Mouse (Mus musculus): Measurements from ENCODE around the gene Fasn.

Gene Fasn

DNA sequence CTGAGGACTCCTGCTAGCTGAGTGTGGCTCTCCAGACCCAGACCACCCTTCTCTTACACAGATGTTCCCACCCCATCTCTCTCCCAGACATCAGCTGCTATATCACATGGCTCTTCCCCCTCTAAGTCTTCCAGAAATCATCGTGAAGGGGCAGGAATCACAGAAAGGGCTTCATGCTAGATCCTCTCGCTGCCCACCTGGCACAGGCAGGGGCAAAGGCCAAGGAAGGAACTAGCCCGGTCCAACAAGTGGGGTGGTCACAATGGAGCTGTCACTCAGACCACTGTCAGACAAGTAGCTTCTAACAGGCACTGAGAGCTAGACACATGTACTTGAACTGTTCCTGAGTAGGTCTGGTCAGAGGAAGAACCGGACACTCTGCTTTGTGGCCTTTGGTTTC, 4.1 kb upstream of the Fasn start:
- in situ Hi-C loops (cut with MboI; ENCODE audit: low sequenced_read_pairs) = no loop called here

GRCm38 (mm10) chr11:120826016-120826953, 1.9 kb upstream of the Fasn start:
- in situ Hi-C loops (cut with MboI; ENCODE audit: low sequenced_read_pairs) = no loop called here

GRCm38 (mm10) chr11:120825289-120825863, 1.0 kb upstream of the Fasn start:
- in situ Hi-C loops (cut with MboI; ENCODE audit: low sequenced_read_pairs) = no loop called here

GRCm38 (mm10) chr11:120824787-120825288, 491 bp upstream of the Fasn start:
- in situ Hi-C loops (cut with MboI; ENCODE audit: low sequenced_read_pairs) = no loop called here

DNA sequence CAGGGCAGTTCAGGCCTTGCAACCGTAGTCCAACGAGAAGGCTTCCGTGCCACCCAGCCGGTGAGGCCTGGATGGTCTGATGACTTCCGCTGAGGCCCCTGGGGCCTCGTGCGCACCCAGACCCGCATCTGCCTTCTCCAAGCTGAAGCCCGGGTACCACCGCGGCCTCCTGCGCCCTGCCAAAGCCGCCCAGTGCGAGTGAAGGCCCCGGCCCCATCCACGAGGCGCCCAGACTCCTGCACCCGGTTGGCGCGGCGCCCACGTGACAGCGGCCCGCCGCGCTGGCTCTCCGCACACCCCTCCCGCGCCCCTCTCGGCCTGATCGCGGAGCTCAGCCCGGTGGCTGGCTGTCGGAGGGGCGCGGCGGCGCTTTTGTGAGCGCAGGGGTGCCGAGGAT, 798 bp downstream of the Fasn start:
- in situ Hi-C loops (cut with MboI; ENCODE audit: low sequenced_read_pairs) = no loop called here

- in situ Hi-C loops (cut with MboI; ENCODE audit: low sequenced_read_pairs) = no loop called here
These were observed 1.4 kb downstream of the Fasn start for GRCm38 (mm10) chr11:120822831-120823550.

- in situ Hi-C loops (cut with MboI; ENCODE audit: low sequenced_read_pairs) = no loop called here
These were observed 2.0 kb downstream of the Fasn start for GRCm38 (mm10) chr11:120822321-120822720.

GRCm38 (mm10) chr11:120821076-120821922, 3.0 kb downstream of the Fasn start:
- in situ Hi-C loops (cut with MboI; ENCODE audit: low sequenced_read_pairs) = no loop called here

DNA sequence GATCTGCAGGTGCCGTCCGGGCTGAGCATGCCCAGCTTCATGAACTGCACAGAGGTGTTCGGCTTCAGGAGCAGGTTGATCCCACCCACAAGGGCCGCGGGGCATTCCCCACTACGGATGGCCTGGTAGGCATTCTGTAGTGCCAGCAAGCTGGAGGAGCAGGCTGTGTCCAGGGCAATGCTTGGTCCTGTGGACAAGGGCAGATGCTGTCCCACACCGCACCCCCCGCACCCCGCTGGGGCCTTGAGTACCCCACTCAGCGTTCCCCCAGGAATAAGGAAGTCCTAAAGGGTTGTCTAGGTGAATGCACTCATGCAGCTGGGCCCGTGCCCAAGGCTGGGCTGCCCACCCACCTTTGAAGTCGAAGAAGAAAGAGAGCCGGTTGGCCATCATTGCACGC, 3.8 kb downstream of the Fasn start:
- in situ Hi-C loops (cut with MboI; ENCODE audit: low sequenced_read_pairs) = no loop called here

- in situ Hi-C loops (cut with MboI; ENCODE audit: low sequenced_read_pairs) = no loop called here
These were observed 4.8 kb downstream of the Fasn start for GRCm38 (mm10) chr11:120819556-120819955.

DNA sequence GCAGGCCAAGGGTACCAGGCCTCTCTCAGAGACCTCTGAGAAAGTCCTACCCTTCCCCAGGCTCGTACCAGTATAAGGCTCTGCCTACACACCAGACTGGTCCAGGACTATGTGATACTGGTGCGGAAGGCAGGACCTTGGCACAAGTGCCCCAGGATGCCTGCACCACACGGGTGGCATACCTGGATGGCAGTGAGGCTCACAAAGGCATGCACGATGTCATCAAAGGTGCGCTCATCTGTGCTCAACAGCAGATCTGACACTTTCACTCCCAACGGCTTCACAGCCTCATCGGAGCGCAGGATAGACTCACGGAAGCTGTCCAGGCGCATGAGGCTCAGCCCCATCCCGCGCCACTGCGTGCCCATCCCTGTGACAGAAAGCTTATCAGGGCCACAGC, 6.1 kb downstream of the Fasn start:
- in situ Hi-C loops (cut with MboI; ENCODE audit: low sequenced_read_pairs) = no loop called here

GRCm38 (mm10) chr11:120817358-120817757, 7.0 kb downstream of the Fasn start:
- in situ Hi-C loops (cut with MboI; ENCODE audit: low sequenced_read_pairs) = no loop called here

- in situ Hi-C loops (cut with MboI; ENCODE audit: low sequenced_read_pairs) = no loop called here
These were observed 12.3 kb downstream of the Fasn start for GRCm38 (mm10) chr11:120812068-120812467.

- in situ Hi-C loops (cut with MboI; ENCODE audit: low sequenced_read_pairs) = no loop called here
These were observed 16.3 kb downstream of the Fasn start for GRCm38 (mm10) chr11:120808010-120808409.

DNA sequence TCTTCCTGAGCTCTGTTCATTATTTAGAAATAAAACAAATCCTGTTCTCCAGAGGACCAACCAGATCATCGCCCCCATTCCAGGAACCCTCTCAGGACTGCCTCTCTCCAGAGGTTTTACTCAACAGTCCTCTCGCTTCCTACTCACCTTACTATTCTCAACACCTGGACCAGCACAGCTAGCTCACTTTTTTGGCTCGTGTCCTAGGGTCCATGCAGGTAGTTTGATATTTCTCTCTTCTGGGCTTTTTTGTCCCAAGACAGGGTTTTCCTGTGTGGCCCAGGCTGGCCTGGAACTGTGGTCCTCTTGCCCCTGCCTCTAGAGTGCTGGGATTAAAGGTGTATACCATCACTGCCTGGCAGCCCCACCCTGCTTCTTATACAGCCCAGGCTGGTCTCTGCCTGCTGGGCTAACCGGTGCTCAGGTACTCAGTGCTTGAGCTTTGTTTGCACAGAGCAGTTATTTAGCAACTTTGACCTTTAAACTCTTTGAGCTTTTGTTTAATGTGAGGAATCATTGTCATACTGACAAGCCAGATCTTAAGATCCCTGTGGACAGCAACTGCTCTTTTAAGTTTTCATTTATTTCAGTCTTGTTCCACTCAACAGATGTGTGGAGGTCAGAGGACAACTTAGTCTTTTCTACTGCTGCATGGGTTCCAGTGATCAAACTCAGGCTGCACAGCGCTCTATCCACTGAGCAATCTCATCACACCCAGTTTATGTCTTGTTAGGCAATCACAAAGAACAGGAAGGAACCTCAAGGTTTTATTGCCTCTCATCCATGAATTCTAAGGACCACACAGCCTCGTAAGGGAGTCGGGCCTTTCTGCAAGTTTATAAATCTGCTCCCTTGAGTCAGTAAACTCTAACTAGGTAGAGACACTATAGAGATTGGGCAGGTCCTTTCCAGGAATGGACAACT, 18.7 kb downstream of the Fasn start:
- in situ Hi-C loops (cut with MboI; ENCODE audit: low sequenced_read_pairs) = no loop called here

GRCm38 (mm10) chr11:120804769-120805168, 19.6 kb downstream of the Fasn start:
- in situ Hi-C loops (cut with MboI; ENCODE audit: low sequenced_read_pairs) = no loop called here

GRCm38 (mm10) chr11:120804274-120804673, 20.1 kb downstream of the Fasn start:
- in situ Hi-C loops (cut with MboI; ENCODE audit: low sequenced_read_pairs) = no loop called here

- in situ Hi-C loops (cut with MboI; ENCODE audit: low sequenced_read_pairs) = no loop called here
These were observed 24.1 kb downstream of the Fasn start for GRCm38 (mm10) chr11:120800061-120800904.
